Mouse (Mus musculus) ES-E14 (cell line): ENCODE results near the gene Cyb5r1. TPM values are rescaled to one million over a fixed set of nuclear protein-coding genes. Genes with fewer than 3 reads are reported as not detected.

Experiments
- DNase-seq: peaks from one replicate; pipeline ENCODE4 v3.0.0-alpha.2; 2013; ENCODE audit warnings: low read depth, low spot score
- H3K27ac ChIP-seq: 2 replicates; pipeline ENCODE4 v1.5.1; 2012; ENCODE audit warnings: low read depth, mild to moderate bottlenecking, low read length, moderate library complexity, mixed read lengths; ENCODE audit not compliant: poor library complexity, insufficient read depth, severe bottlenecking
- H3K36me3 ChIP-seq: 2 replicates; pipeline ENCODE4 v1.6.1; 2012; ENCODE audit warnings: mild to moderate bottlenecking, low read length, moderate library complexity, mixed read lengths; ENCODE audit not compliant: control insufficient read depth, poor library complexity, insufficient read depth, severe bottlenecking
- H3K4me1 ChIP-seq, 2 experiments: fragments of 150-350 bp in 1 of 2; sonication (generic) in 1 of 2; 2 replicates each; pipeline ENCODE4 v1.6.1; 2012; ENCODE audit warnings: low read length in 2 of 2, mild to moderate bottlenecking in 1 of 2, mixed read lengths in 1 of 2; ENCODE audit not compliant: control insufficient read depth in 2 of 2, insufficient read depth in 2 of 2, poor library complexity in 1 of 2
- H3K4me3 ChIP-seq, 2 experiments: fragments of 150-350 bp in 1 of 2; sonication (generic) in 1 of 2; 2 replicates each; pipeline ENCODE4 v1.5.1; 2012; ENCODE audit warnings: low read length in 2 of 2, low read depth in 1 of 2, mild to moderate bottlenecking in 1 of 2, mixed read lengths in 1 of 2; ENCODE audit not compliant: insufficient read depth in 1 of 2, poor library complexity in 1 of 2, severe bottlenecking in 1 of 2
- H3K9ac ChIP-seq: 2 replicates; pipeline ENCODE4 v1.6.1; 2012; ENCODE audit warnings: low read depth, mild to moderate bottlenecking, low read length, mixed read lengths; ENCODE audit not compliant: poor library complexity, insufficient read depth, severe bottlenecking
- H3K9me3 ChIP-seq: fragments of 150-350 bp; sonication (generic); 2 replicates; pipeline ENCODE4 v1.6.1; 2012; ENCODE audit warnings: low read depth, mild to moderate bottlenecking, low read length; ENCODE audit not compliant: control insufficient read depth, insufficient read depth
- CHD2 ChIP-seq: IDR thresholded peaks from 2 replicates; pipeline ENCODE4 v1.6.1; 2014; ENCODE audit warnings: mild to moderate bottlenecking, low read depth, low read length, inconsistent platforms
- HCFC1 ChIP-seq: IDR thresholded peaks from 2 replicates; pipeline ENCODE4 v1.6.1; 2012; ENCODE audit warnings: low read length, inconsistent platforms, borderline replicate concordance; ENCODE audit not compliant: insufficient read depth
- MAFK ChIP-seq: IDR thresholded peaks from 2 replicates; pipeline ENCODE4 v1.6.1; 2014; ENCODE audit warnings: mild to moderate bottlenecking, low read depth, low read length, inconsistent platforms; ENCODE audit not compliant: insufficient read depth
- ZC3H11A ChIP-seq: IDR thresholded peaks from 2 replicates; pipeline ENCODE4 v1.6.1; 2012; ENCODE audit warnings: low read depth, mild to moderate bottlenecking, inconsistent platforms, low read length, borderline replicate concordance
- ZNF384 ChIP-seq: IDR thresholded peaks from 2 replicates; pipeline ENCODE4 v1.6.1; 2012; ENCODE audit warnings: low read depth, low read length, inconsistent platforms
- in situ Hi-C, 2 experiments: fragments of 600-800 bp; cut with MboI; formaldehyde crosslinking; loops; one replicate each; pipeline ENCODE4 v1.15.1; 2025; ENCODE audit warnings: low sequenced_read_pairs in 2 of 2, inconsistent platforms in 1 of 2; ENCODE audit not compliant: unreplicated experiment in 2 of 2
- total RNA-seq: library from RNA; depleted of rRNA; stranded (reverse); fragments of 300-350 nt; gene quantifications from 2 replicates; pipeline ENCODE4 v1.2.3, GENCODE M21; 2012

The Cyb5r1 gene
- total RNA-seq, 1 experiment, result 186 TPM

DNA sequence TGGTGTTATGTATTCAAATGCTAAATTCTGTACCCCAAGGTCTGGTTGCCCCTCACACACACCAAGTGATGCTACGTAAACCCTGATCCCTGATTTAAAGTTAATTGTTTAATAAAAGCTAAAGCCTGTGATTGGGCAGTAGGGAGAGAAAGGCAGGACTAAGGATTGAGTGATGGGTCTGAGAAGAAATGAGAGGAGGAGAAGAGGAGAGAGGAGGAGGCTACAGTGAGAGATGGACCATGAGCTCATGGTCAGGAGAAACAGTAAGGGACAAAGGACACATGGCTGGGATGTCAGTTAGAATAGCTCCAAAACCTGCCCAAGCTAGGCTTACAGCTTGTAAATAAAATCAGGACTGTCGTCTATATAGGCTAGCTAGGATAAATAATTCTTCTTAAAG lies 24.3 kb upstream of the Cyb5r1 start:
- H3K9me3 ChIP-seq, result no peaks in the 10 kb centered on the region
- DNase-seq, result no peak
- no peak overlapping the region for H3K27ac ChIP-seq
- no peaks in the 10 kb centered on the region for H3K36me3 ChIP-seq
- peaks cover 4 to 5% of the 10 kb centered on the region in 2 experiments; a peak in 3 of 4 replicates for H3K4me1 ChIP-seq
- H3K4me3 ChIP-seq, result no peak overlapping the region
- TF ChIP-seq MAFK (no peak), HCFC1 (no peak), ZC3H11A (no peak), ZNF384 (no peak), CHD2 (no peak)
- in situ Hi-C loops, result no loop called here
- H3K9ac ChIP-seq, result no peak overlapping the region

DNA sequence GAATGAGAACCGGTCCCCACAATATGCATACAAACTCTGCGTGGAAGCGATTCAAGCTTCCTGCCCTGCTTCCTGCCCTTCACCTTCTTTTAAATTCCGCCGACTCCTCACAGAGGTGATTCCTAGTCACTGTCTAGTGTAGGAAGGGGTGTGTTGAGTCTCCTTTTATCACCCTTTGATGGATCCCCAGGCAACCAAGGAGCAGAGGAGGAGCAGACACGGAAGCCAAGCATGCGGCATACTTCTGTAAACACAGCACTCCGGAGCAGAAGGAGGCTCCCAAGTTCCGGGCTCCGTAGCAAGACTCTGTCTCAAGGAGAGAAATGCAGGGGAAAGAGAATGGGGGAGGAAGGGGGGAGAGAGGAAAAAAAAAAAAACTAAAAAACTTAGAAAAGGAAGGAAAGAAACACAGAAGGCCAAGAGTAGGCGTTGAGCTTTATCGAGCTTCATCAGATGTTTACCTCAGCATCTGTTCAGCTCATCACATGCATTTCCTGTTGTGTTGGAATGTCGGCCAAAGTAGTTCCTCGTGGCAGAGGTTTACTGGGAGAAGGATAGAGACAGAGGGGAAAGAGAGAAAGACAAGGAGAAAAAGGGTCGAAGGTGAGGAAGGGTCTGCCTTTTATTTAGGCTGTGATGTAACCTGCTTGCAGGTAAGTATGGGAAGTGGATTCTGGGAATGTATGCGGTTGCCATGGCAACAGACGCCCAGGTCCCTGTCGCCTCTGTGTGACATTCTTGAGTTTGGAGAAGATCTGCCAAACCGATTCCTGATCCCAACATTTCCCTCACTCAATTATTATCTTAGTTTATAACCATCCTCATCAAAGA lies 23.3 kb upstream of the Cyb5r1 start:
- DNase-seq, result peak; percentile 62
- H3K36me3 ChIP-seq, result no peaks in the 10 kb centered on the region
- peak overlapping the region; percentile 58; the same call in 1 of the 2 replicates for H3K9ac ChIP-seq
- H3K27ac ChIP-seq, result peak overlapping the region; percentile 52
- in situ Hi-C loops, result no loop called here
- TF ChIP-seq MAFK (no peak), ZNF384 (no peak), HCFC1 (no peak), ZC3H11A (no peak), CHD2 (no peak)
- H3K4me3 ChIP-seq, result peak overlapping the region; percentile 52 to 54
- no peaks in the 10 kb centered on the region for H3K9me3 ChIP-seq
- peaks cover 4 to 5% of the 10 kb centered on the region in 2 experiments; a peak in 3 of 4 replicates for H3K4me1 ChIP-seq

DNA sequence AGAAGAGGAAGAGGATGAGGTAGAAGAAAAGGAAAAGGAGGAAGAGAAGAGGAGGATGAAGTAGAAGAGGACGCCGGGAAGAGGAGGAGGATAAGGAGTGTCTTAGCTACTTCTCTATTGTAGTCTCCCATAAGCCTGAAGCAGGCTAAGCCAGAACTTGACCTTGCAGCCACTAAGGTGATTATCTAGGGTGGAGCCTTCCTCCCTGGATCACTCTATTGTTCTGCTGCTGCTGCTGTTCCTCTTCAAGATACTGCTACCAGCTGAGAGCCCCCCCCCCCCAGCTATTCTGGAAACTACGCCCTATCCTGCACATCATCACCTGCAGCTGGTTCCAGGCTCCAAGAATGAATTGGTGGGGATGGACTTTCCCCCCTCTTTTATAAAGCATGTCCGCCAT lies 20.8 kb upstream of the Cyb5r1 start:
- DNase-seq, result peak; percentile 47
- Histone ChIP-seq H3K9me3 (no peaks in the 10 kb centered on the region), H3K4me3 (peak overlapping the region in 1 of 2 experiments; percentile 30; a peak in 1 of 4 replicates), H3K9ac (no peak overlapping the region), H3K36me3 (no peaks in the 10 kb centered on the region), H3K4me1 (peaks cover 4 to 5% of the 10 kb centered on the region in 2 experiments; a peak in 3 of 4 replicates), H3K27ac (no peak overlapping the region)
- no peak for TF ChIP-seq MAFK
- TF ChIP-seq CHD2, result no peak
- TF ChIP-seq ZNF384, result no peak
- no peak for TF ChIP-seq ZC3H11A
- TF ChIP-seq HCFC1, result no peak
- in situ Hi-C loops, result no loop called here

DNA sequence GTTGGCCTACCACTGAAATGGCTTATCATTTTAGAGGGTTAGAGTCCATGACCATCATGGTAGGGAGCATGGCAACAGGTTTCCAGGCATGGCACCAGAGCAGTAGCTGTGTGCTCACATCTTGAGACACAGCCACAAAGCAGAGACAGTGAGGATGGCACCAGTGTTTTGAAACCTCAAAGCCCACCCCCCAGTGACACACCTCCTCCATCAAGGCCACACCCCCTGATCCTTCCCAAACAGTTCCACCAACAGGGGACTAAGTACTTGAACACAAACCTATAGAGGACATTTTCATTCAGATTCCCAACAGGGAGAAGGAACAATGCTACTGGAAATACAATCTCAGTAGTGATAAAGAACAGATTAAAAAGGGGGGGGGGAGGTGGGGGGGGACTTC lies 20.2 kb upstream of the Cyb5r1 start:
- Histone ChIP-seq H3K4me1 (peaks cover 4 to 5% of the 10 kb centered on the region in 2 experiments; a peak in 3 of 4 replicates), H3K36me3 (no peaks in the 10 kb centered on the region), H3K9ac (no peak overlapping the region), H3K4me3 (no peak overlapping the region), H3K27ac (peak overlapping the region; percentile 71), H3K9me3 (no peaks in the 10 kb centered on the region)
- in situ Hi-C loops, result no loop called here
- no peak for TF ChIP-seq ZC3H11A
- no peak for DNase-seq

DNA sequence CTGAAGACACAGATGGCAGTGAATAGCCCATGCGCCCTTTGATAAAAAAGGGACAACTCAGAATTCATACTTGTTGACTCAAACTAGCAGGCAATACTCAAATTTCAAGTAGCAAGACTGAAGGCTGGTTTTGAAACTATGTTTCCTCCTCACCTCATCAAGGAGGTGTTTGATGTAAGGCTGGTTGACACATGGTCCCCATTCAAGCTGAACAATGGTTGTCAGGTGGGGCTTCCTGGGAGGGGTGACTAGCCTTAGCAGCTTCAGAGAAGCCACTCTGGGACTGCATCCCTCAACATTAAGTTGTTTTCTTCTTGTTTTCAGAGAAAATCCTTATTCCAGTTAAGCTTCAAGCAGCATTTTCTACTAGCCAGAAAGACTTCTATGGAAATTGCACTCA lies 19.7 kb upstream of the Cyb5r1 start, which contains the start of gene 4933406M09Rik:
TSS of gene 4933406M09Rik (plus strand) at position 275 of the 400 bp plus-strand sequence.
- Histone ChIP-seq H3K36me3 (no peaks in the 10 kb centered on the region), H3K9ac (no peak within 1 kb of the TSS), H3K4me3 (no peak within 1 kb of the TSS), H3K4me1 (peaks cover 4 to 5% of the 10 kb centered on the region in 2 experiments; a peak in 3 of 4 replicates), H3K27ac (peak within 1 kb of the TSS; percentile 71), H3K9me3 (no peaks in the 10 kb centered on the region)
- in situ Hi-C loops, result no loop called here
- TF ChIP-seq ZC3H11A, result no peak
- TF ChIP-seq CHD2, result no peak
- no peak for TF ChIP-seq ZNF384
- no peak for TF ChIP-seq HCFC1
- TF ChIP-seq MAFK, result no peak
- DNase-seq, result no peak
